Mouse (Mus musculus) MEL (cell line): ENCODE measurements around the gene Ccnq. TPM values are rescaled to one million over a fixed set of nuclear protein-coding genes. Genes with fewer than 3 reads are reported as not detected.

Experiments used
- DNase-seq: peaks from one replicate; pipeline ENCODE4 v3.0.0; 2011; ENCODE audit warnings: low read depth, low spot score
- H3K27ac ChIP-seq: 2 replicates; pipeline ENCODE4 v1.5.1; 2012; ENCODE audit warnings: low read depth, mild to moderate bottlenecking, control low read depth, low read length, moderate library complexity; ENCODE audit not compliant: control insufficient read depth
- H3K27me3 ChIP-seq, 2 experiments: fragments of 150-350 bp in 1 of 2; sonication (generic) in 1 of 2; 2 replicates each; pipeline ENCODE4 v1.6.1; 2012; ENCODE audit warnings: low read length in 2 of 2, mild to moderate bottlenecking in 2 of 2, improper control_type of control experiment in 1 of 2, moderate library complexity in 1 of 2; ENCODE audit not compliant: insufficient read depth in 2 of 2, control insufficient read depth in 1 of 2
- H3K36me3 ChIP-seq, 2 experiments: 2 replicates each; pipeline ENCODE4 v1.6.1; 2012 to 2014; ENCODE audit warnings: low read length in 2 of 2, improper control_type of control experiment in 1 of 2, inconsistent platforms in 1 of 2, mild to moderate bottlenecking in 1 of 2; ENCODE audit not compliant: insufficient read depth in 2 of 2, control insufficient read depth in 1 of 2
- H3K4me1 ChIP-seq, 2 experiments: fragments of 150-350 bp in 1 of 2; sonication (generic) in 1 of 2; 2 replicates each; pipeline ENCODE4 v1.6.1; 2012; ENCODE audit warnings: low read length in 2 of 2, improper control_type of control experiment in 1 of 2, mild to moderate bottlenecking in 1 of 2; ENCODE audit not compliant: insufficient read depth in 2 of 2, control insufficient read depth in 1 of 2
- H3K4me3 ChIP-seq, 2 experiments: fragments of 150-350 bp in 1 of 2; sonication (generic) in 1 of 2; 2 replicates each; pipeline ENCODE4 v1.5.1; 2012; ENCODE audit warnings: low read depth in 2 of 2, low read length in 2 of 2, mild to moderate bottlenecking in 2 of 2, moderate library complexity in 2 of 2, control low read depth in 1 of 2, improper control_type of control experiment in 1 of 2; ENCODE audit not compliant: control insufficient read depth in 1 of 2, insufficient read depth in 1 of 2
- H3K79me2 ChIP-seq: 2 replicates; pipeline ENCODE4 v1.6.1; 2012; ENCODE audit warnings: mild to moderate bottlenecking, low read length, moderate library complexity; ENCODE audit not compliant: control insufficient read depth, poor library complexity, insufficient read depth
- H3K9ac ChIP-seq: 2 replicates; pipeline ENCODE4 v1.6.1; 2012; ENCODE audit warnings: low read depth, mild to moderate bottlenecking, control low read depth, low read length, moderate library complexity; ENCODE audit not compliant: control insufficient read depth, poor library complexity, severe bottlenecking
- H3K9me3 ChIP-seq: fragments of 150-350 bp; sonication (generic); replicated peaks from 2 replicates; pipeline ENCODE4 v1.6.1; 2012; ENCODE audit warnings: mild to moderate bottlenecking, low read length, improper control_type of control experiment, moderate library complexity; ENCODE audit not compliant: insufficient read depth
- BHLHE40 ChIP-seq: IDR thresholded peaks from 2 replicates; pipeline ENCODE4 v1.6.1; 2012; ENCODE audit warnings: low read depth, mild to moderate bottlenecking, inconsistent platforms, low read length, improper control_type of control experiment, borderline replicate concordance
- CHD1 ChIP-seq: IDR thresholded peaks from 2 replicates; pipeline ENCODE4 v1.6.1; 2012; ENCODE audit warnings: low read depth, mild to moderate bottlenecking, inconsistent platforms, low read length, improper control_type of control experiment
- ELF1 ChIP-seq: IDR thresholded peaks from 2 replicates; pipeline ENCODE4 v1.6.1; 2014; ENCODE audit warnings: low read depth, mild to moderate bottlenecking, inconsistent platforms, low read length, improper control_type of control experiment, moderate library complexity
- EP300 ChIP-seq, 2 experiments: IDR thresholded peaks; 2 replicates each; pipeline ENCODE4 v1.6.1; 2011; ENCODE audit warnings: improper control_type of control experiment in 2 of 2, low read length in 2 of 2, low read depth in 1 of 2, mild to moderate bottlenecking in 1 of 2
- GATA1 ChIP-seq: IDR thresholded peaks from 2 replicates; pipeline ENCODE4 v1.6.1; 2011; ENCODE audit warnings: low read depth, low read length, improper control_type of control experiment
- HCFC1 ChIP-seq: IDR thresholded peaks from 2 replicates; pipeline ENCODE4 v1.6.1; 2012; ENCODE audit warnings: low read depth, mild to moderate bottlenecking, inconsistent platforms, low read length, improper control_type of control experiment, moderate library complexity
- MAFK ChIP-seq: IDR thresholded peaks from 2 replicates; pipeline ENCODE4 v1.6.1; 2011; ENCODE audit warnings: low read depth, mild to moderate bottlenecking, low read length, improper control_type of control experiment, borderline replicate concordance
- MXI1 ChIP-seq: IDR thresholded peaks from 2 replicates; pipeline ENCODE4 v1.6.1; 2011; ENCODE audit warnings: mild to moderate bottlenecking, low read depth, low read length, improper control_type of control experiment
- MYB ChIP-seq: IDR thresholded peaks from 2 replicates; pipeline ENCODE4 v1.6.1; 2011; ENCODE audit warnings: mild to moderate bottlenecking, low read depth, low read length, improper control_type of control experiment
- MYC ChIP-seq: IDR thresholded peaks from 2 replicates; pipeline ENCODE4 v1.6.1; 2011; ENCODE audit warnings: low read depth, mild to moderate bottlenecking, low read length, improper control_type of control experiment, moderate library complexity
- NELFE ChIP-seq: IDR thresholded peaks from 2 replicates; pipeline ENCODE4 v1.6.1; 2011; ENCODE audit warnings: low read depth, low read length, improper control_type of control experiment
- NRF1 ChIP-seq: IDR thresholded peaks from 2 replicates; pipeline ENCODE4 v1.6.1; 2014; ENCODE audit warnings: low read depth, mild to moderate bottlenecking, inconsistent platforms, low read length, improper control_type of control experiment, moderate library complexity; ENCODE audit not compliant: poor library complexity, insufficient read depth, severe bottlenecking
- POLR2A ChIP-seq, 2 experiments: IDR thresholded peaks; 2 replicates each; pipeline ENCODE4 v1.6.1; 2011 to 2012; ENCODE audit warnings: low read length in 2 of 2, mild to moderate bottlenecking in 2 of 2, control low read depth in 1 of 2, improper control_type of control experiment in 1 of 2, low read depth in 1 of 2, moderate library complexity in 1 of 2; ENCODE audit not compliant: control insufficient read depth in 1 of 2, insufficient read depth in 1 of 2, poor library complexity in 1 of 2
- RCOR1 ChIP-seq: IDR thresholded peaks from 2 replicates; pipeline ENCODE4 v1.6.1; 2012; ENCODE audit warnings: low read depth, mild to moderate bottlenecking, inconsistent platforms, low read length, improper control_type of control experiment
- TAL1 ChIP-seq: IDR thresholded peaks from 2 replicates; pipeline ENCODE4 v1.6.1; 2012; ENCODE audit warnings: mild to moderate bottlenecking, inconsistent platforms, low read length, moderate library complexity, mixed read lengths
- UBTF ChIP-seq: IDR thresholded peaks from 2 replicates; pipeline ENCODE4 v1.6.1; 2012; ENCODE audit warnings: low read depth, mild to moderate bottlenecking, inconsistent platforms, low read length, improper control_type of control experiment, moderate library complexity, borderline replicate concordance; ENCODE audit not compliant: insufficient read depth
- USF1 ChIP-seq: IDR thresholded peaks from 2 replicates; pipeline ENCODE4 v1.6.1; 2014; ENCODE audit warnings: low read depth, mild to moderate bottlenecking, inconsistent platforms, low read length, improper control_type of control experiment, moderate library complexity
- USF2 ChIP-seq, 2 experiments: IDR thresholded peaks; 2 replicates each; pipeline ENCODE4 v1.6.1; 2011 to 2012; ENCODE audit warnings: improper control_type of control experiment in 2 of 2, low read length in 2 of 2, borderline replicate concordance in 1 of 2, inconsistent platforms in 1 of 2, low read depth in 1 of 2, mild to moderate bottlenecking in 1 of 2; ENCODE audit not compliant: insufficient read depth in 1 of 2
- ZMIZ1 ChIP-seq: IDR thresholded peaks from 2 replicates; pipeline ENCODE4 v1.6.1; 2012; ENCODE audit warnings: low read depth, mild to moderate bottlenecking, inconsistent platforms, low read length, improper control_type of control experiment, moderate library complexity
- ZNF384 ChIP-seq: IDR thresholded peaks from 2 replicates; pipeline ENCODE4 v1.6.1; 2012; ENCODE audit warnings: low read depth, mild to moderate bottlenecking, inconsistent platforms, low read length, improper control_type of control experiment
- polyA plus RNA-seq, 2 experiments: library from polyadenylated mRNA; stranded (reverse) in 1 of 2; unstranded in 1 of 2; fragments of >175 nt in 1 of 2; fragments of >200 nt in 1 of 2; gene quantifications; 2 replicates each; pipeline versions ENCODE4 v1.2.1 to v1.2.4; 2012; ENCODE audit warnings: low replicate concordance in 2 of 2, low read depth in 1 of 2; ENCODE audit not compliant: insufficient read length in 2 of 2, insufficient read depth in 1 of 2, missing spikeins in 1 of 2
- total RNA-seq: library from RNA; depleted of rRNA; stranded (reverse); fragments of 300-350 nt; gene quantifications from 2 replicates; pipeline ENCODE4 v1.2.3, GENCODE M21; 2012

Gene Ccnq
- total and polyA plus RNA-seq, 3 experiments, result 77.5 to 80.5 TPM; not detected in 1

GRCm38 (mm10) chr11:78786013-78786431, 34.5 kb upstream of the Ccnq start:
- Histone ChIP-seq H3K27ac (no peak overlapping the region), H3K36me3 (peaks cover 0 to 14% of the 10 kb centered on the region in 2 experiments; a peak in 2 of 4 replicates), H3K9me3 (no peaks in the 10 kb centered on the region), H3K4me1 (peaks cover 8 to 15% of the 10 kb centered on the region in 2 experiments), H3K4me3 (no peak overlapping the region), H3K79me2 (no peaks in the 10 kb centered on the region), H3K27me3 (peaks cover 8% of the 10 kb centered on the region in 2 experiments), H3K9ac (no peak overlapping the region)
- DNase-seq, result no peak
- no peak for TF ChIP-seq MYC
- TF ChIP-seq GATA1, result 0 out of 2 replicates have a peak, but pooled peaks have one; percentile 12

- no peak overlapping the region for H3K27ac ChIP-seq
- H3K4me1 ChIP-seq, result peaks cover 5 to 6% of the 10 kb centered on the region in 2 experiments
- no peaks in the 10 kb centered on the region for H3K36me3 ChIP-seq
- no peak overlapping the region for H3K4me3 ChIP-seq
- no peaks in the 10 kb centered on the region for H3K9me3 ChIP-seq
- H3K79me2 ChIP-seq, result no peaks in the 10 kb centered on the region
- TF ChIP-seq USF2 (IDR thresholded peaks at IDR 0.05; ENCODE audit: borderline replicate concordance in 1 of 2, insufficient read depth in 1 of 2, low read depth in 1 of 2, low read length in 2 of 2), result no peak
- TF ChIP-seq NRF1, result no peak
- no peak for TF ChIP-seq ZMIZ1
- no peak for TF ChIP-seq MYB
- TF ChIP-seq EP300 (IDR thresholded peaks at IDR 0.05; ENCODE audit: low read depth in 1 of 2, low read length in 2 of 2), result no peak
- TF ChIP-seq ELF1, result no peak
- TF ChIP-seq NELFE, result no peak
- no peak for TF ChIP-seq MAFK
- no peak for TF ChIP-seq GATA1
- no peak for TF ChIP-seq USF1
- TF ChIP-seq UBTF, result no peak
- no peak for TF ChIP-seq HCFC1
- TF ChIP-seq ZNF384, result no peak
- TF ChIP-seq RCOR1, result no peak
- TF ChIP-seq BHLHE40, result no peak
- no peak for TF ChIP-seq MXI1
- no peak for TF ChIP-seq POLR2A (IDR thresholded peaks at IDR 0.05; ENCODE audit: control insufficient read depth in 1 of 2, insufficient read depth in 1 of 2, low read depth in 1 of 2, low read length in 2 of 2, poor library complexity in 1 of 2)
- TF ChIP-seq TAL1, result no peak
- TF ChIP-seq CHD1, result no peak
- TF ChIP-seq, all 39 proteins: peak for 0
- no peak for DNase-seq
- no peak overlapping the region for H3K9ac ChIP-seq
- peaks cover 8% of the 10 kb centered on the region in 2 experiments for H3K27me3 ChIP-seq
These were observed 31.3 kb upstream of the Ccnq start for GRCm38 (mm10) chr11:78782791-78783347.
